Mouse (Mus musculus) gastrocnemius, postnatal 14 days (tissue): ENCODE results near the gene Hist1h2bn. TPM values are rescaled to one million over a fixed set of nuclear protein-coding genes. Genes with fewer than 3 reads are reported as not detected.
"Not testable (repeated sequence)": the region's sequence is repeated elsewhere in the genome, so short reads cannot be mapped to it uniquely, and the experiment has no call there.

Experiments
- DNase-seq: peaks from one replicate; pipeline ENCODE4 v3.0.0; 2021; ENCODE audit warnings: mixed read lengths
- intact Hi-C: fragments of 180-260 bp; cut with DNase I; formaldehyde crosslinking; loops from one replicate; pipeline ENCODE4 v1.15.1; 2025; ENCODE audit warnings: low total_unique reads
- long read RNA-seq, 2 experiments: library from polyadenylated mRNA; stranded (forward); transcript quantifications; one replicate each; pipeline ENCODE4 v2.0.0; 2021
- total RNA-seq, 2 experiments: library from RNA; stranded (reverse); gene quantifications; 2 replicates each; pipeline ENCODE4 v1.2.3; 2021

The Hist1h2bn gene
- 10 to 100 TPM; 39.6 to 49.3 TPM for total RNA-seq
- long read RNA-seq, experiment 1: 0 reads
- long read RNA-seq, experiment 2: 0 reads

GRCm38 (mm10) chr13:21753524-21754285 is at the start of gene Hist1h2bn, which contains the start of gene Hist1h2ak:
Hist1h2bn (plus strand) TSS chr13:21754123.
Hist1h2ak (minus strand) TSS chr13:21753827.
- DNase-seq, intact Hi-C loops: not testable (repeated sequence)

- intact Hi-C loops: no loop called here
- no peak for DNase-seq
Measured at GRCm38 (mm10) chr13:21706669-21707068, 47.3 kb upstream of the Hist1h2bn start.

GRCm38 (mm10) chr13:21710031-21710711 is 43.8 kb upstream of the Hist1h2bn start:
- peak; percentile 85 for DNase-seq
- intact Hi-C loops: no loop called here

- intact Hi-C loops: no loop called here
- peak; percentile 35 for DNase-seq
Measured at GRCm38 (mm10) chr13:21710821-21711525, 43.0 kb upstream of the Hist1h2bn start.

- intact Hi-C loops: no loop called here
- no peak for DNase-seq
Measured at GRCm38 (mm10) chr13:21711698-21712097, 42.2 kb upstream of the Hist1h2bn start.

- intact Hi-C loops: no loop called here
- peak; percentile 21 for DNase-seq
Measured at GRCm38 (mm10) chr13:21714725-21715124, 39.2 kb upstream of the Hist1h2bn start.

- no peak for DNase-seq
- intact Hi-C loops: no loop called here
Measured at GRCm38 (mm10) chr13:21715131-21715863, 38.6 kb upstream of the Hist1h2bn start.

- intact Hi-C loops: not testable (repeated sequence)
- peak; percentile 46 for DNase-seq
Measured at GRCm38 (mm10) chr13:21715864-21716539, 37.9 kb upstream of the Hist1h2bn start, which contains the start of the genes Hist1h2bl and Hist1h2ai. Hist1h2bl (minus strand) TSS chr13:21716143. Hist1h2ai (plus strand) TSS chr13:21716422.

GRCm38 (mm10) chr13:21716540-21717391 is 37.2 kb upstream of the Hist1h2bn start:
- intact Hi-C loops, DNase-seq: not testable (repeated sequence)

GRCm38 (mm10) chr13:21717397-21718357 is 36.2 kb upstream of the Hist1h2bn start, which contains the start of gene Hist1h3h:
Hist1h3h (plus strand) TSS chr13:21717659.
- intact Hi-C loops: not testable (repeated sequence)
- peak; percentile 38 for DNase-seq

GRCm38 (mm10) chr13:21718381-21719080 is 35.4 kb upstream of the Hist1h2bn start:
- intact Hi-C loops: no loop called here
- DNase-seq: no peak

- DNase-seq, intact Hi-C loops: not testable (repeated sequence)
Measured at GRCm38 (mm10) chr13:21721107-21721756, 32.7 kb upstream of the Hist1h2bn start.

GRCm38 (mm10) chr13:21721757-21722372 is 32.1 kb upstream of the Hist1h2bn start, which contains the start of gene Hist1h2bm:
Hist1h2bm (plus strand) TSS chr13:21722044.
- DNase-seq: peak; percentile 21
- intact Hi-C loops: not testable (repeated sequence)

- intact Hi-C loops: no loop called here
- DNase-seq: no peak
Measured at GRCm38 (mm10) chr13:21722373-21722925, 31.5 kb upstream of the Hist1h2bn start.
